ENCODE assay signal across 10 mouse cellular contexts in the genomic region with DNA sequence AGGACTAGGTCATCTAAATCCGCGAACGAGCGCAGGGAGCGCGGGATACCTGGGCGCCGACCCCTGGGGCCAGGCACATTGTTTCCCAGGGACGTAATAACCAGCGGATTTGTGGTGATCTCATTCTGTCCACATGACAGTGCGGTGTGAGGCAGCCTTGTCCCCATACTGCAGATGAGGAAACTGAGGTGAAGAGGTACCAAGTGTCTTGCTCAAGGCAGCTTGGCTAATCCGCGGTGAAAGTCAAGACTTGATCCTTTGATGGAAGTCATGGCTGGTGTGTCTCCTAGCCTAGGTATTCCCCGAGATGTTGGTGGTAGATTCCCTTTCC. TPM values are rescaled to one million over a fixed set of nuclear protein-coding genes. Genes with fewer than 3 reads are reported as not detected.
DNase-seq lines count a peak whose midpoint lies in the region; ATAC-seq and TF ChIP-seq lines count a peak whose summit lies in the region.
"Had no signal": no experiment of that assay in that cellular context is flagged by ENCODE, and none has a peak within 500 bp of the region (broad histone marks: within the 10 kb centered on the region; RNA-seq: fewer than 3 reads in every experiment).

No protein-coding gene starts in this region.

- H3K4me1 ChIP-seq in forebrain, embryonic 15.5 days, result peaks cover 29% of the 10 kb centered on the region
- H3K4me1 ChIP-seq in liver, postnatal 0 days (ENCODE audit: insufficient read depth), result peaks cover 26% of the 10 kb centered on the region

- no peak for ATAC-seq in forebrain, embryonic 15.5 days (replicated peaks)
- no peak for ATAC-seq in liver, postnatal 0 days

- no peak for TF ChIP-seq EP300 in liver, postnatal 0 days (IDR thresholded peaks at IDR 0.05; ENCODE audit: low read depth)

- H3ac ChIP-seq in C2C12 (ENCODE audit: control insufficient read depth, insufficient read length, low read depth), result peak overlapping the region; percentile 86

- no peaks in the 10 kb centered on the region for H3K27me3 ChIP-seq in C2C12 (ENCODE audit: control insufficient read depth, insufficient read depth, insufficient read length)
- no peaks in the 10 kb centered on the region for H3K27me3 ChIP-seq in forebrain, embryonic 15.5 days
- H3K27me3 ChIP-seq in liver, postnatal 0 days (ENCODE audit: insufficient read depth, low read length), result peaks cover 18% of the 10 kb centered on the region

- H3K4me3 ChIP-seq in gastrocnemius, adult 2 months, result peak overlapping the region; percentile 84
- peak overlapping the region; percentile 78 for H3K4me3 ChIP-seq in C2C12 (ENCODE audit: insufficient read depth, poor library complexity, severe bottlenecking)
- peak overlapping the region; percentile 69 for H3K4me3 ChIP-seq in forebrain, embryonic 15.5 days
- peak overlapping the region; percentile 77 for H3K4me3 ChIP-seq in liver, postnatal 0 days (ENCODE audit: low read depth, low read length)

- peak overlapping the region; percentile 56 for H3K9ac ChIP-seq in forebrain, embryonic 15.5 days (replicated peaks)
- H3K9ac ChIP-seq in liver, postnatal 0 days (replicated peaks), result peak overlapping the region; percentile 86

- peaks cover 8% of the 10 kb centered on the region for H3K36me3 ChIP-seq in C2C12 (ENCODE audit: control insufficient read depth, insufficient read depth)
- H3K36me3 ChIP-seq in forebrain, embryonic 15.5 days, result no peaks in the 10 kb centered on the region
- H3K36me3 ChIP-seq in liver, postnatal 0 days (replicated peaks; ENCODE audit: insufficient read depth, low read length), result no peaks in the 10 kb centered on the region

- H3K79me2 ChIP-seq in C2C12 (ENCODE audit: control insufficient read depth, insufficient read depth), result peaks cover 62% of the 10 kb centered on the region

- WGBS in forebrain, embryonic 15.5 days, result 10% methylated on average over 14 of the region's 14 CpGs
- 12% methylated on average over 14 of the region's 14 CpGs for WGBS in liver, postnatal 0 days (ENCODE audit: insufficient replicate concordance)

- no peak for DNase-seq in gastrocnemius, adult 2 months
- DNase-seq in gastrocnemius, adult 8-10 months (ENCODE audit: low spot score in 2 of 2), result no peak
- no peak for DNase-seq in liver, postnatal 0 days
- no peak for DNase-seq in left cerebral cortex, adult 11 months (ENCODE audit: low spot score)
- DNase-seq in gastrocnemius, postnatal 25 days, result no peak
- no peak for DNase-seq in gastrocnemius, postnatal 4 days (ENCODE audit: low spot score in 2 of 2)

- TF ChIP-seq CTCF in gastrocnemius, adult 2 months (IDR thresholded peaks at IDR 0.05), result no peak
- no peak for TF ChIP-seq CTCF in C2C12 (IDR thresholded peaks at IDR 0.05; ENCODE audit: control insufficient read depth, insufficient read depth, insufficient read length)
- TF ChIP-seq CTCF in liver, postnatal 0 days (IDR thresholded peaks at IDR 0.05; ENCODE audit: low read depth), result no peak

- intact Hi-C loops in gastrocnemius, adult 2 months (cut with DNase I), result loop anchor here (2.0 kb wide), 1 partner anchor 37 kb away; no protein-coding TSS in a partner anchor

- H3K4me2 ChIP-seq in forebrain, embryonic 15.5 days (replicated peaks), result peak overlapping the region; percentile 87
- H3K4me2 ChIP-seq in liver, postnatal 0 days (ENCODE audit: low read depth, low read length), result peak overlapping the region; percentile 92

- H3K27ac ChIP-seq in gastrocnemius, adult 2 months, result peak overlapping the region; percentile 91
- H3K27ac ChIP-seq in forebrain, embryonic 15.5 days (replicated peaks), result peak overlapping the region; percentile 71; the same call in 1 of the 2 replicates
- H3K27ac ChIP-seq in liver, postnatal 0 days (ENCODE audit: low read depth), result peak overlapping the region; percentile 89

- H3K9me3 ChIP-seq in forebrain, embryonic 15.5 days, result no peaks in the 10 kb centered on the region
- no peaks in the 10 kb centered on the region for H3K9me3 ChIP-seq in liver, postnatal 0 days (ENCODE audit: low read length)

- peaks cover 53% of the 10 kb centered on the region for H3K79me3 ChIP-seq in C2C12 (ENCODE audit: low read depth)

TF ChIP-seq in C2C12, 6 proteins besides CTCF, POLR2A, EP300 and RAD21:
- TF ChIP-seq USF1 (IDR thresholded peaks at IDR 0.05; ENCODE audit: low read depth) (peak; percentile 23), FOSL1 (IDR thresholded peaks at IDR 0.05; ENCODE audit: insufficient read depth, low read length, poor library complexity, severe bottlenecking) (no peak), MAX (IDR thresholded peaks at IDR 0.05) (no peak), CEBPB (IDR thresholded peaks at IDR 0.05; ENCODE audit: low read depth) (no peak), MYOG (IDR thresholded peaks at IDR 0.05; ENCODE audit: control insufficient read depth, extremely low read depth, insufficient read length) (no peak)

RNA-seq across cellular contexts. Expression of gene Gm21969, which starts 27.3 kb away (rescaled TPM):
- not detected for total RNA-seq in gastrocnemius, adult 2 months (2021)
- not detected for total RNA-seq in gastrocnemius, adult 8-10 months (2022)
- polyA plus RNA-seq in C2C12 (2012; fragmentation: generic; extraction: Trizol), result 0.01 TPM
- polyA plus RNA-seq in forebrain, embryonic 15.5 days (2015; fragmentation: Nextera tagmentation; extraction: Ambion mirVana), result not detected in 2 replicates
- 0.04 TPM in 1 of 2 replicates, not detected in the other for polyA plus RNA-seq in liver, postnatal 0 days (2015; fragmentation: Nextera tagmentation; extraction: Ambion mirVana)
- under 1 TPM in 1 of 2 experiments, not detected in 1; 0.08 TPM for total RNA-seq in gastrocnemius, postnatal 25 days (2021)
- total RNA-seq in gastrocnemius, postnatal 4 days (2021), result not detected
- total RNA-seq: heart, adult 18-20 months had no signal
- polyA plus RNA-seq: CD4-positive, CD25-positive, alpha-beta regulatory T cell, adult 4 months had no signal

RNA-seq across cellular contexts. Expression of gene Iffo2, which starts 45.3 kb away (rescaled TPM):
- 1 to 10 TPM; 2.1 to 2.5 TPM for total RNA-seq in gastrocnemius, adult 2 months (2021)
- total RNA-seq in gastrocnemius, adult 8-10 months (2022), result 1 to 10 TPM; 1.2 to 1.9 (median 1.7) TPM
- polyA plus RNA-seq in C2C12 (2012; fragmentation: generic; extraction: Trizol), result 20.0 TPM
- 4.6 and 5.7 TPM in 2 replicates for polyA plus RNA-seq in forebrain, embryonic 15.5 days (2015; fragmentation: Nextera tagmentation; extraction: Ambion mirVana)
- polyA plus RNA-seq in liver, postnatal 0 days (2015; fragmentation: Nextera tagmentation; extraction: Ambion mirVana), result 1.2 and 2.0 TPM in 2 replicates
- 1 to 10 TPM; 2.2 to 2.7 TPM for total RNA-seq in gastrocnemius, postnatal 25 days (2021)
- 10 to 100 TPM; 11.5 to 11.8 TPM for total RNA-seq in gastrocnemius, postnatal 4 days (2021)

RNA-seq across cellular contexts. Expression of gene Aldh4a1, which starts 47.0 kb away (rescaled TPM):
- total RNA-seq in gastrocnemius, adult 2 months (2021), result 10 to 100 TPM; 58.2 to 75.6 TPM
- total RNA-seq in gastrocnemius, adult 8-10 months (2022), result 10 to 100 TPM; 59.0 to 74.1 (median 66.3) TPM
- 6.7 TPM for polyA plus RNA-seq in C2C12 (2012; fragmentation: generic; extraction: Trizol)
- 27.7 and 29.5 TPM in 2 replicates for polyA plus RNA-seq in forebrain, embryonic 15.5 days (2015; fragmentation: Nextera tagmentation; extraction: Ambion mirVana)
- polyA plus RNA-seq in liver, postnatal 0 days (2015; fragmentation: Nextera tagmentation; extraction: Ambion mirVana), result 81.2 and 86.3 TPM in 2 replicates
- 10 to 100 TPM; 62.2 to 72.0 TPM for total RNA-seq in gastrocnemius, postnatal 25 days (2021)
- 10 to 100 TPM; 26.0 to 34.7 TPM for total RNA-seq in gastrocnemius, postnatal 4 days (2021)
